Comparison of ENCODE assay signal across 27 mouse cellular contexts in the genomic region with DNA sequence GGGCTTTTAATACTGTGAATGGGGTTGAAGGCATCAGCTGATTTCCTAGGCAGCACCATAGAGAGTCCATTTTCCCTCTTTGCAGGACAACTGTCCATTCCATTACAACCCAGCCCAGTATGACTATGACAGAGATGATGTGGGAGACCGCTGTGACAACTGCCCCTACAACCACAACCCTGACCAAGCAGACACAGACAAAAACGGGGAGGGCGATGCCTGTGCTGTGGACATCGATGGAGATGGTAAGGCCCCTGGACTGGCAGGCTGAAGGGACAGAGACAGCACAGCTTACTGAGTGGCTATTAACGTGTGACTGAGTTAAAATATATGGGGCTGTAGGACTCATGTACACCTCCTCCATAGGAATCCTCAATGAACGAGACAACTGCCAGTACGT.
"Had no signal": no experiment of that assay in that cellular context is flagged by ENCODE, and none has a peak within 500 bp of the region (broad histone marks: within the 10 kb centered on the region; RNA-seq: fewer than 3 reads in every experiment).

No protein-coding gene starts in this region.

- H3K36me3 ChIP-seq: hindbrain, embryonic 15.5 days had no signal

- H3K27me3 ChIP-seq: heart, embryonic 13.5 days; heart, embryonic 15.5 days; hindbrain, embryonic 12.5 days; hindbrain, embryonic 15.5 days; kidney, embryonic 15.5 days; limb, embryonic 13.5 days; limb, embryonic 15.5 days; liver, embryonic 12.5 days had no signal

- H3K4me2 ChIP-seq: heart, embryonic 11.5 days; heart, embryonic 13.5 days; heart, embryonic 15.5 days; hindbrain, embryonic 12.5 days; hindbrain, embryonic 15.5 days; kidney, embryonic 15.5 days; limb, embryonic 13.5 days; limb, embryonic 15.5 days; liver, embryonic 12.5 days had no signal

- ATAC-seq: hindbrain, postnatal 0 days; intestine, embryonic 16.5 days; liver, embryonic 12.5 days had no signal

- DNase-seq: gastrocnemius, adult 2 months; gastrocnemius, postnatal 10 days; gastrocnemius, postnatal 25 days; heart, adult 2 months; heart, postnatal 14 days; heart, postnatal 4 days; kidney, adult 11 months; kidney, adult 2 months; kidney, adult 9 months; kidney, postnatal 14 days; kidney, postnatal 36 days; layer of hippocampus, adult 9-11 months; layer of hippocampus, postnatal 36 days; left cerebral cortex, postnatal 4 days had no signal

- H3K4me1 ChIP-seq: heart, embryonic 15.5 days; liver, embryonic 12.5 days had no signal

- H3K27ac ChIP-seq: gastrocnemius, adult 2 months; heart, adult 2 months; heart, embryonic 13.5 days; heart, embryonic 15.5 days; hindbrain, embryonic 10.5 days; hindbrain, embryonic 12.5 days; hindbrain, embryonic 15.5 days; hindbrain, postnatal 0 days; kidney, embryonic 15.5 days; kidney, postnatal 0 days; limb, embryonic 13.5 days; limb, embryonic 15.5 days; liver, embryonic 12.5 days had no signal

- H3K4me3 ChIP-seq: gastrocnemius, adult 2 months; heart, adult 2 months; heart, embryonic 13.5 days; heart, embryonic 15.5 days; hindbrain, embryonic 10.5 days; hindbrain, embryonic 12.5 days; hindbrain, embryonic 15.5 days; kidney, embryonic 15.5 days; limb, embryonic 13.5 days; limb, embryonic 15.5 days; liver, embryonic 12.5 days had no signal

- H3K9ac ChIP-seq: heart, embryonic 13.5 days; heart, embryonic 15.5 days; hindbrain, embryonic 12.5 days; hindbrain, embryonic 15.5 days; kidney, embryonic 15.5 days; limb, embryonic 13.5 days; limb, embryonic 15.5 days; liver, embryonic 12.5 days had no signal

- H3K9me3 ChIP-seq: heart, embryonic 13.5 days; heart, embryonic 15.5 days; hindbrain, embryonic 10.5 days; hindbrain, embryonic 12.5 days; hindbrain, embryonic 15.5 days; kidney, embryonic 15.5 days; limb, embryonic 13.5 days; limb, embryonic 15.5 days; liver, embryonic 12.5 days had no signal
